Mouse (Mus musculus) intestine, postnatal 0 days (tissue): ENCODE results near the gene Slc18a3. TPM values are rescaled to one million over a fixed set of nuclear protein-coding genes. Genes with fewer than 3 reads are reported as not detected.
A peak's percentile ranks its signal among the peaks of the same experiment; 100 is the strongest.

Experiments used
- ATAC-seq: fragments of 200-750 bp; cut with Nextera tagmentation; 2 replicates; pipeline ENCODE4 v1.8.0; 2017; ENCODE audit warnings: mild to moderate bottlenecking, moderate TSS enrichment, moderate library complexity
- H3K27ac ChIP-seq: fragments of 300-500 bp; sonication (generic); 2 replicates; pipeline ENCODE4 v1.5.1; 2014; ENCODE audit warnings: mild to moderate bottlenecking, low read depth, low read length, moderate library complexity
- H3K27me3 ChIP-seq: fragments of 300-500 bp; sonication (generic); replicated peaks from 2 replicates; pipeline ENCODE4 v1.6.1; 2014; ENCODE audit warnings: low read length, mixed read lengths; ENCODE audit not compliant: control insufficient read depth, insufficient read depth
- H3K36me3 ChIP-seq: fragments of 300-500 bp; sonication (generic); 2 replicates; pipeline ENCODE4 v1.6.1; 2014; ENCODE audit warnings: mild to moderate bottlenecking, moderate library complexity; ENCODE audit not compliant: control insufficient read depth, insufficient read depth
- H3K4me1 ChIP-seq: fragments of 300-500 bp; sonication (generic); replicated peaks from 2 replicates; pipeline ENCODE4 v1.6.1; 2014; ENCODE audit warnings: antibody characterized with exemption, low read length, mixed read lengths; ENCODE audit not compliant: control insufficient read depth, insufficient read depth
- H3K4me2 ChIP-seq: fragments of 300-500 bp; sonication (generic); replicated peaks from 2 replicates; pipeline ENCODE4 v1.6.1; 2014; ENCODE audit warnings: low read depth, mild to moderate bottlenecking, moderate library complexity
- H3K4me3 ChIP-seq: fragments of 300-500 bp; sonication (generic); 2 replicates; pipeline ENCODE4 v1.5.1; 2014; ENCODE audit warnings: low read depth, low read length
- H3K9ac ChIP-seq: fragments of 300-500 bp; sonication (generic); 2 replicates; pipeline ENCODE4 v1.6.1; 2014; ENCODE audit warnings: mild to moderate bottlenecking, low read depth, low read length
- H3K9me3 ChIP-seq: fragments of 300-500 bp; sonication (generic); 2 replicates; pipeline ENCODE4 v1.6.1; 2016; ENCODE audit warnings: mixed run types; ENCODE audit not compliant: control insufficient read depth
- CTCF ChIP-seq: sonication (generic); IDR thresholded peaks from 2 replicates; pipeline ENCODE4 v1.5.1; 2016; ENCODE audit warnings: low read depth, mild to moderate bottlenecking, control low read depth, antibody characterized with exemption, moderate library complexity
- WGBS: fragments of 180-500 bp; shearing (Covaris S2); extraction: QIAGEN DNeasy Blood & Tissue Kit; methylation state at CpG from one replicate; pipeline ENCODE4 v1.1.7; 2014; 5-methylcytosine and 5-hydroxymethylcytosine counted together
- polyA plus RNA-seq: library from polyadenylated mRNA; unstranded; fragments of >200 nt; fragmentation: Nextera tagmentation; extraction: Ambion mirVana; gene quantifications from 2 replicates; pipeline ENCODE4 v1.2.1, GENCODE M21; 2015

Slc18a3 gene
- polyA plus RNA-seq, 1 experiment from 2014 or later = 5.8 TPM

GRCm38 (mm10) chr14:32465506-32465870 lies 838 bp upstream of the Slc18a3 start:
- H3K36me3 ChIP-seq = no peaks in the 10 kb centered on the region
- H3K4me1 ChIP-seq = no peaks in the 10 kb centered on the region
- H3K4me3 ChIP-seq = 0 out of 2 replicates have a peak overlapping the region, but pooled peaks have one; percentile 27
- WGBS = 4% methylated on average over 8 of the region's 11 CpGs
- ATAC-seq = no peak
- no peak overlapping the region for H3K9ac ChIP-seq
- no peak overlapping the region for H3K27ac ChIP-seq
- no peaks in the 10 kb centered on the region for H3K9me3 ChIP-seq
- peaks cover 69% of the 10 kb centered on the region for H3K27me3 ChIP-seq
- no peak overlapping the region for H3K4me2 ChIP-seq
- no peak for TF ChIP-seq CTCF

- no peak overlapping the region; the same call in 1 of the 2 replicates for H3K4me2 ChIP-seq
Observed at GRCm38 (mm10) chr14:32463211-32464040, 1.2 kb downstream of the Slc18a3 start.

GRCm38 (mm10) chr14:32452552-32452951 lies 12.1 kb downstream of the Slc18a3 start:
- ATAC-seq = no peak
- no peaks in the 10 kb centered on the region for H3K27me3 ChIP-seq
- TF ChIP-seq CTCF = no peak
- H3K4me2 ChIP-seq = no peak overlapping the region
- 14% methylated on average over 4 of the region's 4 CpGs for WGBS
- no peaks in the 10 kb centered on the region for H3K4me1 ChIP-seq
- H3K4me3 ChIP-seq = no peak overlapping the region
- H3K27ac ChIP-seq = no peak overlapping the region
- no peak overlapping the region for H3K9ac ChIP-seq
- H3K9me3 ChIP-seq = no peaks in the 10 kb centered on the region
- H3K36me3 ChIP-seq = no peaks in the 10 kb centered on the region

More at GRCm38 (mm10) chr14:32463211-32464040, 1.2 kb downstream of the Slc18a3 start:
- Histone ChIP-seq H3K36me3 (no peaks in the 10 kb centered on the region), H3K27me3 (peaks cover 80% of the 10 kb centered on the region), H3K9ac (no peak overlapping the region), H3K9me3 (no peaks in the 10 kb centered on the region), H3K4me3 (peak overlapping the region; percentile 27; the same call in 1 of the 2 replicates), H3K27ac (no peak overlapping the region), H3K4me1 (no peaks in the 10 kb centered on the region)
- 3% methylated on average over 74 of the region's 74 CpGs for WGBS
- TF ChIP-seq CTCF = no peak
- no peak for ATAC-seq

- WGBS = 67% methylated on average over 6 of the region's 6 CpGs
- H3K9me3 ChIP-seq = no peaks in the 10 kb centered on the region
Observed at GRCm38 (mm10) chr14:32446989-32447388, 17.7 kb downstream of the Slc18a3 start.

GRCm38 (mm10) chr14:32443446-32443845 lies 21.2 kb downstream of the Slc18a3 start:
- 45% methylated on average over 8 of the region's 8 CpGs for WGBS
- H3K9ac ChIP-seq = no peak overlapping the region
- no peaks in the 10 kb centered on the region for H3K36me3 ChIP-seq
- no peaks in the 10 kb centered on the region for H3K4me1 ChIP-seq
- no peak for ATAC-seq
- TF ChIP-seq CTCF = no peak
- no peaks in the 10 kb centered on the region for H3K9me3 ChIP-seq
- H3K27ac ChIP-seq = no peak overlapping the region
- H3K4me2 ChIP-seq = no peak overlapping the region
- H3K27me3 ChIP-seq = no peaks in the 10 kb centered on the region
- H3K4me3 ChIP-seq = no peak overlapping the region

More at GRCm38 (mm10) chr14:32446989-32447388, 17.7 kb downstream of the Slc18a3 start:
- H3K4me2 ChIP-seq = no peak overlapping the region
- H3K9ac ChIP-seq = no peak overlapping the region
- H3K4me1 ChIP-seq = no peaks in the 10 kb centered on the region
- no peak overlapping the region for H3K4me3 ChIP-seq
- no peaks in the 10 kb centered on the region for H3K36me3 ChIP-seq
- H3K27ac ChIP-seq = no peak overlapping the region
- ATAC-seq = no peak
- TF ChIP-seq CTCF = no peak
- no peaks in the 10 kb centered on the region for H3K27me3 ChIP-seq

GRCm38 (mm10) chr14:32439744-32440143 lies 24.9 kb downstream of the Slc18a3 start:
- Histone ChIP-seq H3K9ac (no peak overlapping the region), H3K4me1 (no peaks in the 10 kb centered on the region), H3K9me3 (no peaks in the 10 kb centered on the region), H3K4me3 (no peak overlapping the region), H3K36me3 (no peaks in the 10 kb centered on the region), H3K27ac (no peak overlapping the region), H3K4me2 (no peak overlapping the region), H3K27me3 (no peaks in the 10 kb centered on the region)
- no peak for ATAC-seq
- 25% methylated on average over 3 of the region's 3 CpGs for WGBS
- no peak for TF ChIP-seq CTCF
